Mouse (Mus musculus) neural tube, embryonic 12.5 days (tissue): Measurements from ENCODE around the gene Tbkbp1. TPM values are rescaled to one million over a fixed set of nuclear protein-coding genes. Genes with fewer than 3 reads are reported as not detected.

Source experiments
- microRNA-seq: library from miRNA; unstranded; fragments of <30 nt; microRNA quantifications from one replicate; pipeline ENCODE4, GENCODE M21; 2017
- polyA plus RNA-seq: library from polyadenylated mRNA; unstranded; fragments of >200 nt; fragmentation: Nextera tagmentation; extraction: Ambion mirVana; gene quantifications from 2 replicates; pipeline ENCODE4 v1.2.1, GENCODE M21; 2016

Gene Tbkbp1
- polyA plus RNA-seq, 1 experiment from 2014 or later = 10.5 TPM

Small RNA genes lying within 50 kb of the gene (microRNA-seq; reads per million reads assigned to microRNA genes)
- not detected for gene Mir7235

Other genes with a start within 250 kb of the Tbkbp1 start
- gene Cdk5rap3, start 235.0 kb downstream of the Tbkbp1 start, polyA plus RNA-seq = 99.3 and 103 TPM in 2 replicates
- gene Prr15l, start 223.4 kb downstream of the Tbkbp1 start, polyA plus RNA-seq = 0.05 and 0.61 TPM in 2 replicates
- 18.3 and 18.9 TPM in 2 replicates for gene Pnpo, start 207.5 kb downstream of the Tbkbp1 start, polyA plus RNA-seq
- 19.3 and 20.4 TPM in 2 replicates for gene Sp2, start 168.5 kb downstream of the Tbkbp1 start, polyA plus RNA-seq
- gene Sp6, start 138.1 kb downstream of the Tbkbp1 start, polyA plus RNA-seq = 0.23 and 0.34 TPM in 2 replicates
- 19.8 and 21.9 TPM in 2 replicates for gene Scrn2, start 121.6 kb downstream of the Tbkbp1 start, polyA plus RNA-seq
- gene Lrrc46, start 110.1 kb downstream of the Tbkbp1 start, polyA plus RNA-seq = 2.2 and 2.9 TPM in 2 replicates
- 66.9 and 68.3 TPM in 2 replicates for gene Mrpl10, start 109.9 kb downstream of the Tbkbp1 start, polyA plus RNA-seq
- 11.1 and 11.4 TPM in 2 replicates for gene Osbpl7, start 100.9 kb downstream of the Tbkbp1 start, polyA plus RNA-seq
- gene Tbx21, start 36.2 kb downstream of the Tbkbp1 start, polyA plus RNA-seq = 0.13 TPM in 1 of 2 replicates, not detected in the other
- 52.8 and 53.1 TPM in 2 replicates for gene Kpnb1, start 36.4 kb upstream of the Tbkbp1 start, polyA plus RNA-seq
- 127 and 133 TPM in 2 replicates for gene Npepps, start 129.1 kb upstream of the Tbkbp1 start, polyA plus RNA-seq
- gene Mrpl45, start 164.2 kb upstream of the Tbkbp1 start, polyA plus RNA-seq = 42.3 and 48.9 TPM in 2 replicates
- 0.19 and 0.50 TPM in 2 replicates for gene Gpr179, start 200.6 kb upstream of the Tbkbp1 start, polyA plus RNA-seq
- gene Socs7, start 211.1 kb upstream of the Tbkbp1 start, polyA plus RNA-seq = 7.9 and 9.0 TPM in 2 replicates